Mouse (Mus musculus): ENCODE results near the gene Pih1d2. TPM values are rescaled to one million over a fixed set of nuclear protein-coding genes. Genes with fewer than 3 reads are reported as not detected.

The Pih1d2 gene
- polyA plus RNA-seq, 1 experiment from 2014 or later, result 1.6 TPM

GRCm38 (mm10) chr9:50660431-50660830, 43.3 kb downstream of the Pih1d2 start:
- peak overlapping the region; percentile 80 for H3K4me2 ChIP-seq (replicated peaks; ENCODE audit: low read depth)
- H3K9me3 ChIP-seq (ENCODE audit: control insufficient read depth), result no peaks in the 10 kb centered on the region
- peak; percentile 84 for ATAC-seq
- H3K36me3 ChIP-seq (ENCODE audit: control insufficient read depth, insufficient read depth), result peaks cover 10% of the 10 kb centered on the region
- no peak for TF ChIP-seq CTCF (IDR thresholded peaks at IDR 0.05; ENCODE audit: low read depth)
- no peaks in the 10 kb centered on the region; the same call in 1 of the 2 replicates for H3K27me3 ChIP-seq (replicated peaks; ENCODE audit: control insufficient read depth, insufficient read depth, low read length)
- peak overlapping the region; percentile 69 for H3K27ac ChIP-seq (ENCODE audit: low read depth, low read length)
- WGBS, result 9% methylated on average over 12 of the region's 12 CpGs
- H3K4me3 ChIP-seq (ENCODE audit: low read depth, low read length), result peak overlapping the region; percentile 97
- H3K9ac ChIP-seq (ENCODE audit: low read depth, low read length), result no peak overlapping the region
- no peaks in the 10 kb centered on the region for H3K4me1 ChIP-seq (replicated peaks; ENCODE audit: control insufficient read depth, insufficient read depth, low read length)

- ATAC-seq, result no peak
- H3K27me3 ChIP-seq (replicated peaks; ENCODE audit: control insufficient read depth, insufficient read depth, low read length), result peaks cover 4% of the 10 kb centered on the region; the same call in 1 of the 2 replicates
- no peak overlapping the region for H3K4me3 ChIP-seq (ENCODE audit: low read depth, low read length)
- H3K4me1 ChIP-seq (replicated peaks; ENCODE audit: control insufficient read depth, insufficient read depth, low read length), result no peaks in the 10 kb centered on the region
- no peak for TF ChIP-seq CTCF (IDR thresholded peaks at IDR 0.05; ENCODE audit: low read depth)
- H3K36me3 ChIP-seq (ENCODE audit: control insufficient read depth, insufficient read depth), result no peaks in the 10 kb centered on the region
- no peaks in the 10 kb centered on the region for H3K9me3 ChIP-seq (ENCODE audit: control insufficient read depth)
- H3K27ac ChIP-seq (ENCODE audit: low read depth, low read length), result no peak overlapping the region
- WGBS, result 88% methylated on average over 5 of the region's 5 CpGs
- H3K9ac ChIP-seq (ENCODE audit: low read depth, low read length), result no peak overlapping the region
- H3K4me2 ChIP-seq (replicated peaks; ENCODE audit: low read depth), result no peak overlapping the region
Measured at GRCm38 (mm10) chr9:50664826-50665225, 47.7 kb downstream of the Pih1d2 start.

GRCm38 (mm10) chr9:50666442-50666841, 49.3 kb downstream of the Pih1d2 start:
- ATAC-seq, result no peak
- no peaks in the 10 kb centered on the region for H3K9me3 ChIP-seq (ENCODE audit: control insufficient read depth)
- TF ChIP-seq CTCF (IDR thresholded peaks at IDR 0.05; ENCODE audit: low read depth), result no peak
- H3K36me3 ChIP-seq (ENCODE audit: control insufficient read depth, insufficient read depth), result no peaks in the 10 kb centered on the region
- no peak overlapping the region for H3K4me3 ChIP-seq (ENCODE audit: low read depth, low read length)
- peaks cover 4% of the 10 kb centered on the region; the same call in 1 of the 2 replicates for H3K27me3 ChIP-seq (replicated peaks; ENCODE audit: control insufficient read depth, insufficient read depth, low read length)
- 77% methylated on average over 6 of the region's 6 CpGs for WGBS
- no peak overlapping the region for H3K9ac ChIP-seq (ENCODE audit: low read depth, low read length)
- no peak overlapping the region for H3K27ac ChIP-seq (ENCODE audit: low read depth, low read length)
- H3K4me1 ChIP-seq (replicated peaks; ENCODE audit: control insufficient read depth, insufficient read depth, low read length), result no peaks in the 10 kb centered on the region
- H3K4me2 ChIP-seq (replicated peaks; ENCODE audit: low read depth), result no peak overlapping the region

GRCm38 (mm10) chr9:50667579-50668498, 50.7 kb downstream of the Pih1d2 start:
- no peak for ATAC-seq
- H3K9me3 ChIP-seq (ENCODE audit: control insufficient read depth), result no peaks in the 10 kb centered on the region
- H3K4me2 ChIP-seq (replicated peaks; ENCODE audit: low read depth), result no peak overlapping the region
- no peak for TF ChIP-seq CTCF (IDR thresholded peaks at IDR 0.05; ENCODE audit: low read depth)
- H3K4me1 ChIP-seq (replicated peaks; ENCODE audit: control insufficient read depth, insufficient read depth, low read length), result no peaks in the 10 kb centered on the region
- H3K27ac ChIP-seq (ENCODE audit: low read depth, low read length), result no peak overlapping the region
- no peak overlapping the region for H3K9ac ChIP-seq (ENCODE audit: low read depth, low read length)
- H3K36me3 ChIP-seq (ENCODE audit: control insufficient read depth, insufficient read depth), result no peaks in the 10 kb centered on the region
- peaks cover 4% of the 10 kb centered on the region; the same call in 1 of the 2 replicates for H3K27me3 ChIP-seq (replicated peaks; ENCODE audit: control insufficient read depth, insufficient read depth, low read length)
- 79% methylated on average over 8 of the region's 8 CpGs for WGBS
- no peak overlapping the region for H3K4me3 ChIP-seq (ENCODE audit: low read depth, low read length)

GRCm38 (mm10) chr9:50670690-50671089, 53.6 kb downstream of the Pih1d2 start:
- H3K27me3 ChIP-seq (replicated peaks; ENCODE audit: control insufficient read depth, insufficient read depth, low read length), result peaks cover 4% of the 10 kb centered on the region; the same call in 1 of the 2 replicates
- TF ChIP-seq CTCF (IDR thresholded peaks at IDR 0.05; ENCODE audit: low read depth), result peak; percentile 90
- H3K9ac ChIP-seq (ENCODE audit: low read depth, low read length), result no peak overlapping the region
- peak; percentile 60; the same call in 1 of the 2 replicates for ATAC-seq
- 30% methylated on average over 5 of the region's 5 CpGs for WGBS
- no peak overlapping the region for H3K4me2 ChIP-seq (replicated peaks; ENCODE audit: low read depth)
- H3K27ac ChIP-seq (ENCODE audit: low read depth, low read length), result no peak overlapping the region
- no peaks in the 10 kb centered on the region for H3K9me3 ChIP-seq (ENCODE audit: control insufficient read depth)
- no peaks in the 10 kb centered on the region for H3K4me1 ChIP-seq (replicated peaks; ENCODE audit: control insufficient read depth, insufficient read depth, low read length)
- no peak overlapping the region for H3K4me3 ChIP-seq (ENCODE audit: low read depth, low read length)
- H3K36me3 ChIP-seq (ENCODE audit: control insufficient read depth, insufficient read depth), result no peaks in the 10 kb centered on the region

Other genes starting within 250 kb of the Pih1d2 start
- 3.1 and 4.0 TPM in 2 replicates for gene Plet1, start 122.8 kb upstream of the Pih1d2 start, polyA plus RNA-seq (2015; fragmentation: Nextera tagmentation; extraction: Ambion mirVana)
- gene Pts, start 88.6 kb upstream of the Pih1d2 start, polyA plus RNA-seq (2015; fragmentation: Nextera tagmentation; extraction: Ambion mirVana), result 88.2 and 90.8 TPM in 2 replicates
- gene Il18, start 62.5 kb upstream of the Pih1d2 start, polyA plus RNA-seq (2015; fragmentation: Nextera tagmentation; extraction: Ambion mirVana), result 57.3 and 68.7 TPM in 2 replicates
- gene Bco2, start 62.1 kb upstream of the Pih1d2 start, polyA plus RNA-seq (2015; fragmentation: Nextera tagmentation; extraction: Ambion mirVana), result 4.7 and 5.3 TPM in 2 replicates
- gene Tex12, start 56.0 kb upstream of the Pih1d2 start, polyA plus RNA-seq (2015; fragmentation: Nextera tagmentation; extraction: Ambion mirVana), result 0.43 and 0.65 TPM in 2 replicates
- gene Sdhd, start 13.5 kb upstream of the Pih1d2 start, polyA plus RNA-seq (2015; fragmentation: Nextera tagmentation; extraction: Ambion mirVana), result 738 and 800 TPM in 2 replicates
- gene Timm8b, start 13.4 kb upstream of the Pih1d2 start, polyA plus RNA-seq (2015; fragmentation: Nextera tagmentation; extraction: Ambion mirVana), result 387 and 412 TPM in 2 replicates
- 13.9 and 14.6 TPM in 2 replicates for gene Nkapd1, start 143 bp downstream of the Pih1d2 start, polyA plus RNA-seq (2015; fragmentation: Nextera tagmentation; extraction: Ambion mirVana)
- 35.3 and 41.7 TPM in 2 replicates for gene Dlat, start 42.5 kb downstream of the Pih1d2 start, polyA plus RNA-seq (2015; fragmentation: Nextera tagmentation; extraction: Ambion mirVana)
- gene Dixdc1, start 122.2 kb downstream of the Pih1d2 start, polyA plus RNA-seq (2015; fragmentation: Nextera tagmentation; extraction: Ambion mirVana), result 2.4 and 2.9 TPM in 2 replicates
- gene 2310030G06Rik, start 129.2 kb downstream of the Pih1d2 start, polyA plus RNA-seq (2015; fragmentation: Nextera tagmentation; extraction: Ambion mirVana), result 45.3 and 50.2 TPM in 2 replicates
- 80.4 and 83.2 TPM in 2 replicates for gene Cryab, start 134.0 kb downstream of the Pih1d2 start, polyA plus RNA-seq (2015; fragmentation: Nextera tagmentation; extraction: Ambion mirVana)
- gene Hspb2, start 135.0 kb downstream of the Pih1d2 start, polyA plus RNA-seq (2015; fragmentation: Nextera tagmentation; extraction: Ambion mirVana), result 10.3 and 10.4 TPM in 2 replicates
- gene Fdxacb1, start 150.9 kb downstream of the Pih1d2 start, polyA plus RNA-seq (2015; fragmentation: Nextera tagmentation; extraction: Ambion mirVana), result 5.1 and 6.1 TPM in 2 replicates
- gene Alg9, start 157.7 kb downstream of the Pih1d2 start, polyA plus RNA-seq (2015; fragmentation: Nextera tagmentation; extraction: Ambion mirVana), result 15.6 and 17.3 TPM in 2 replicates
- 35.6 and 38.6 TPM in 2 replicates for gene 1110032A03Rik, start 158.2 kb downstream of the Pih1d2 start, polyA plus RNA-seq (2015; fragmentation: Nextera tagmentation; extraction: Ambion mirVana)
- 20.0 and 21.4 TPM in 2 replicates for gene Ppp2r1b, start 228.0 kb downstream of the Pih1d2 start, polyA plus RNA-seq (2015; fragmentation: Nextera tagmentation; extraction: Ambion mirVana)

Measured in intestine, postnatal 0 days (tissue).